Mouse (Mus musculus): Measurements from ENCODE around the gene Tesk1. TPM values are rescaled to one million over a fixed set of nuclear protein-coding genes. Genes with fewer than 3 reads are reported as not detected.

The Tesk1 gene
- total and polyA plus RNA-seq, 2 experiments from 2014 or later, result 18.9 to 184 TPM

DNA sequence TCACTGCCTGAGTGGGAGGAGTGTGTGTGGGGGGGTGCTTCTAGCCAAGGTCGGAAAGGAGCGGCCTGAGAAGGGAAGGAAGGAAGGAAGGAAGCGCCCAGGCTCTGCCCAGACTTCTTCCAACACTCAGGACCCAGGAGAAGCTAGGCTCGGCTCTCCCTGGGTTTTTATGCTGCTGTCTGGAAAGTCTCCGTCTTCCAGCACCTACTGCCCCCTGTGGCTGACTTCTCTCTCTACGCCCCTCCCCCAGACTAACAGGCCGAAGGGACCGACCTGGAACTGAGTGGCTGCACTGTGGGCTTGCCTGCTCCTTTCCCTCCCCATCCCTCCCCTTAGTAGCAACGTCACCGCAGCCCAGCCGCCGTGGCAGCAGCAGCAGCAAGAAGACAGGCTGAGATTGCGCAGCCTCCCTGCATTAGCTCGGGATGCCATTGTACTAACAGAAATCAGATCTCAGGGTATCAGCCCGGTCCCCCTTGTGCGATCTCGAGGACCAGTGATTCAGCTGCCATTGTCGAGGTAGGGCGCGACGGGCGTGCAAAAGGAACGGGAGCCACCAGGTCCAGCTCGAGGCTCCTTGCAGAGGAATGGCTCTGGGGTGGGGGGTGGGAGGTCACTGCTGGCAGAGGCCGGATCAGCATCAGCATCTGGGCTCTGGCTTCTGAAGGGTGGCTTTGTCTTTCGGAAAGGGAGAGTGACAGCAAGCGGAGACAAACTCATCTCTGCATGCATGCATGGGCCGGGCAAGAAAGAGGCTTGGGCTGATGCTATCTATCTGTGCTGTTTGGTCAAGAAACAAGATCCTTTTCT, 35.4 kb upstream of the Tesk1 start:
- H3K27me3 ChIP-seq (ENCODE audit: insufficient read depth, low read length), result no peaks in the 10 kb centered on the region
- peak overlapping the region; percentile 95 for H3K9ac ChIP-seq (replicated peaks; ENCODE audit: low read length, poor library complexity, severe bottlenecking)
- no peaks in the 10 kb centered on the region for H3K9me3 ChIP-seq (ENCODE audit: low read length)
- H3K4me1 ChIP-seq (ENCODE audit: insufficient read depth, low read length), result peaks cover 26% of the 10 kb centered on the region
- DNase-seq (ENCODE audit: low spot score) (peak; percentile 96), ATAC-seq (ENCODE audit: low FRiP score) (peak; percentile 96)
- peak overlapping the region; percentile 72 for H3K4me2 ChIP-seq (ENCODE audit: low read depth, low read length, poor library complexity, severe bottlenecking)
- H3K27ac ChIP-seq (ENCODE audit: low read depth, low read length), result peak overlapping the region; percentile 99
- peak overlapping the region; percentile 64 for H3K4me3 ChIP-seq (ENCODE audit: low read depth, low read length)
- WGBS, result under 1% methylated on average over 27 of the region's 28 CpGs
- peak; percentile 83 for TF ChIP-seq CTCF (IDR thresholded peaks at IDR 0.05)
- H3K36me3 ChIP-seq (ENCODE audit: insufficient read depth, low read length), result 0 out of 2 replicates have a peak, but pooled peaks cover 7% of the 10 kb centered on the region

DNA sequence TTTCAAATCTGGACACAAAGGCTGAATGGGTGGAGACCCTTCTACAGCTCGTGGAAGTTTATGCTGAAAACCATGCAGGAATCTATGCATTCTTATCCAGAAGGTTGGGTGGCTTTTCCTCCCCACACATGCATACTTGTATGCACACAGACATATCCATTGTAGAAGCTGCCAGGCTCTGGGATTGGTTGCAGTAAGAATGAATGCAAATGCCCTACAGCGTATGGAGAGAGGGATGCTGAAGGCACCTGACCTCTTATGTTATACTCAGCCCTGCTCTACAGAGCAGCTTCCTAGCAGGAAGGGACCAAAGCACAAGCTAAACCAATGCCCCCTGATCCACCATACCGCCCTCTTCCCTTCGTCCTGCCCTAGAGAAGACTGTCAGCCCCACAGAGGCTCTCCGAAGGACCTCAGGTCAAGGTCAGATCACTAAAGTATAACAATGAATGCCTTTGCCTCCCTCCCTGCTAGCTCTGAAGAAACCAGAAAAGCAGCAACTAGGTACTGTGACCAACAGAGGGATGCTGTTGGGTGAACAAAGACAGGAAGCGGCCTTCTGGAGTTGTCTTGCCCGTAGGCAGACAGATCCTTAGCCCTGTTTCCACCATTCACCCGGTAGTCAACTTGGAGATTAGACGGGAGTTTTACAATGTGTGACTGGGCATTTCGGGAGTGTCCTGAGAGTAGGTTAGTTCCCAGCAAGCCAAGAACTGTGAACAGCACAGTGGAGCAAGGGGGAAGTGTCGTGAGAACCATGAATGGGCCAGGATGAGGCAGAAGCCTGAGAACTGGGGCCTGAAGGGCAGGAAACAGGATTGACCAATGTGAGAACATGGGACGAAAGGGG, 34.4 kb upstream of the Tesk1 start:
- Histone ChIP-seq H3K36me3 (ENCODE audit: insufficient read depth, low read length) (0 out of 2 replicates have a peak, but pooled peaks cover 7% of the 10 kb centered on the region), H3K4me1 (ENCODE audit: insufficient read depth, low read length) (peaks cover 25% of the 10 kb centered on the region), H3K27me3 (ENCODE audit: insufficient read depth, low read length) (no peaks in the 10 kb centered on the region), H3K4me3 (ENCODE audit: low read depth, low read length) (peak overlapping the region; percentile 64), H3K9ac (replicated peaks; ENCODE audit: low read length, poor library complexity, severe bottlenecking) (peak overlapping the region; percentile 95), H3K4me2 (ENCODE audit: low read depth, low read length, poor library complexity, severe bottlenecking) (peak overlapping the region; percentile 72), H3K9me3 (ENCODE audit: low read length) (no peaks in the 10 kb centered on the region), H3K27ac (ENCODE audit: low read depth, low read length) (peak overlapping the region; percentile 99)
- DNase-seq (ENCODE audit: low spot score), result peak; percentile 75
- peak; percentile 68 for ATAC-seq (ENCODE audit: low FRiP score)
- 49% methylated on average over 12 of the region's 12 CpGs for WGBS
- TF ChIP-seq CTCF (IDR thresholded peaks at IDR 0.05), result no peak

DNA sequence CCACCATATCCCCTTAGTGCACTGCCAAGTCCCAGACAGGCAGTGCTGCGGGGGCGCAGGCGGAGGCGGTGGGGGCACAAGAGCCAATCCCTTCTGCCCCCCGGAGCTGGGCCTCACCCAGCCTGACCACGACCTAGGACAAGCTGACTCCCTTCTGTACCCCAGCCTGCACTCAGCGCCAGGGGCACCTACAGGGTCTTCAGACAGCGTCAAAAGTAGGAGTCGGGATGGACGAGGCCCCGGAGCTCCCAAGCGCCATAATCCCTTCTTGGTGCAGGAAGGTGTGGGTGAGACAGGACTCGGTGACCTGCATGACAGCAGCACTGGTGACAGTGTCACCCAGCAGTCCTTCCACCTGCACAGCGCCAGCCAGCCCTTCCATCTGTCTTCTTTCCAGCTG, 27.0 kb upstream of the Tesk1 start:
- Histone ChIP-seq H3K36me3 (ENCODE audit: insufficient read depth, low read length) (peaks cover 40% of the 10 kb centered on the region), H3K9me3 (ENCODE audit: low read length) (no peaks in the 10 kb centered on the region), H3K4me3 (ENCODE audit: low read depth, low read length) (no peak overlapping the region), H3K27me3 (ENCODE audit: insufficient read depth, low read length) (no peaks in the 10 kb centered on the region), H3K27ac (ENCODE audit: low read depth, low read length) (no peak overlapping the region), H3K4me2 (ENCODE audit: low read depth, low read length, poor library complexity, severe bottlenecking) (no peak overlapping the region), H3K4me1 (ENCODE audit: insufficient read depth, low read length) (no peaks in the 10 kb centered on the region), H3K9ac (replicated peaks; ENCODE audit: low read length, poor library complexity, severe bottlenecking) (no peak overlapping the region)
- DNase-seq (ENCODE audit: low spot score) (no peak), ATAC-seq (ENCODE audit: low FRiP score) (no peak)
- WGBS, result 93% methylated on average over 14 of the region's 14 CpGs
- no peak for TF ChIP-seq CTCF (IDR thresholded peaks at IDR 0.05)

DNA sequence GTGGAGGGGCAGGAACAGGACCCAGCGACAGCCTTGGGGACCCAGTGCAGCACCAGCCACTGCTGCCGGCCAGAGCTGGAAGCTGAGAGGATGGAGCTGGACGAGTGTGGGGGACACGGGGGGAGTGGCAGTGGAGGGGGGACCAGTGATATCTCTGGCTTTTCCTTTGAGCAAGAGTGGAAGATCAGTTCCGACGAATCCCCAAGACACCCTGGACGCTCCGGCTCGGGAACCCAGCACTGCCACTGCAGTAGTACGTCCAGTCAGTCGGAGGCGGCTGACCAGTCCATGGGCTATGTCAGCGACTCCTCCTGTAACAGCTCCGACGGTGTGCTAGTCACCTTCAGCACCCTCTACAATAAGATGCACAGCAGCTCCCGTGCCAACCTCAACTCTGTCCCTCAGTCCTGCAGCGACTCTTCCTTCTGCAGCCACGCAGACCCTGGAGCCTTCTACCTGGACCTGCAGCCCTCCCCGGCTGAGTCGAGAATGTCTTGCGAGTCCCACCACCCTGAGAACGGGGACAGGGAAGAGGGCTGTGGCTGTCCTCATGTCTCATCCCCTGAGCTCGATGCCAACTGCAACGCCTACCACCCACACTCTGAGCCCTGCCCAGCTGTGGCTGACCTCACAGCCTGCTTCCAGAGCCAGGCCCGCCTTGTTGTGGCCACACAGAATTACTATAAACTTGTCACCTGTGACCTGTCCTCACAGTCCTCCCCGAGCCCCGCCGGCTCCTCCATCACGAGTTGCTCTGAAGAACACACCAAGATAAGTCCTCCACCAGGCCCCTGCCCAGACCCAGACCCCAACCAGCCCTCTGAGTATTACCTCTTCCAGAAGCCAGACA, 26.3 kb upstream of the Tesk1 start:
- Histone ChIP-seq H3K27ac (ENCODE audit: low read depth, low read length) (no peak overlapping the region), H3K4me1 (ENCODE audit: insufficient read depth, low read length) (no peaks in the 10 kb centered on the region), H3K9ac (replicated peaks; ENCODE audit: low read length, poor library complexity, severe bottlenecking) (no peak overlapping the region), H3K4me3 (ENCODE audit: low read depth, low read length) (no peak overlapping the region), H3K36me3 (ENCODE audit: insufficient read depth, low read length) (peaks cover 40% of the 10 kb centered on the region), H3K9me3 (ENCODE audit: low read length) (no peaks in the 10 kb centered on the region), H3K4me2 (ENCODE audit: low read depth, low read length, poor library complexity, severe bottlenecking) (no peak overlapping the region), H3K27me3 (ENCODE audit: insufficient read depth, low read length) (no peaks in the 10 kb centered on the region)
- DNase-seq (ENCODE audit: low spot score), result no peak
- 90% methylated on average over 29 of the region's 29 CpGs for WGBS
- ATAC-seq (ENCODE audit: low FRiP score), result no peak
- TF ChIP-seq CTCF (IDR thresholded peaks at IDR 0.05), result no peak

DNA sequence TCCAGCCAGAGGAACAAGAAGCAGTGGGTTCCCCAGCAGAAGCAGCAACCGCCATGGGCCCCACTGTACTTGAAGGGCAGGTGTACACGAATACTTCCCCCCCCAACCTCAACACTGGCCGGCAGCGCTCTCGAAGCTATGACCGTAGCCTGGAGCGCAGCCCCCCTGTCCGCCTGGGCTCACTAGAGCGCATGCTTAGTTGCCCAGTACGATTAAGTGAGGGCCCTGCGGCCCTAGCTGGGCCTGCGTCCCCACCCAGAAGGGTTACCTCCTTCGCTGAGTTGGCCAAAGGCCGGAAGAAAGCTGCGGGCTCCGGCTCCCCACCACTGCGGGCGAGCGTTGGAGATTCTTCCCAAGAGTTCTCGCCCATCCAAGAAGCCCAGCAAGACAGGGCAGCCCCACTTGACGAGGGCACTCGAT, 25.7 kb upstream of the Tesk1 start:
- Histone ChIP-seq H3K4me1 (ENCODE audit: insufficient read depth, low read length) (no peaks in the 10 kb centered on the region), H3K4me3 (ENCODE audit: low read depth, low read length) (no peak overlapping the region), H3K4me2 (ENCODE audit: low read depth, low read length, poor library complexity, severe bottlenecking) (no peak overlapping the region), H3K36me3 (ENCODE audit: insufficient read depth, low read length) (peaks cover 42% of the 10 kb centered on the region), H3K27me3 (ENCODE audit: insufficient read depth, low read length) (no peaks in the 10 kb centered on the region), H3K9ac (replicated peaks; ENCODE audit: low read length, poor library complexity, severe bottlenecking) (no peak overlapping the region), H3K27ac (ENCODE audit: low read depth, low read length) (no peak overlapping the region), H3K9me3 (ENCODE audit: low read length) (no peaks in the 10 kb centered on the region)
- TF ChIP-seq CTCF (IDR thresholded peaks at IDR 0.05), result no peak
- ATAC-seq (ENCODE audit: low FRiP score), result no peak
- DNase-seq (ENCODE audit: low spot score), result no peak
- 96% methylated on average over 22 of the region's 22 CpGs for WGBS

Measured in midbrain, postnatal 0 days (tissue).